Mouse (Mus musculus): ENCODE measurements around the gene Zfp977. TPM values are rescaled to one million over a fixed set of nuclear protein-coding genes. Genes with fewer than 3 reads are reported as not detected.
"Not testable (repeated sequence)": the region's sequence is repeated elsewhere in the genome, so short reads cannot be mapped to it uniquely, and the experiment has no call there.

The Zfp977 gene
- total RNA-seq (2021) = 1 to 10 TPM; 1.2 to 1.6 TPM

DNA sequence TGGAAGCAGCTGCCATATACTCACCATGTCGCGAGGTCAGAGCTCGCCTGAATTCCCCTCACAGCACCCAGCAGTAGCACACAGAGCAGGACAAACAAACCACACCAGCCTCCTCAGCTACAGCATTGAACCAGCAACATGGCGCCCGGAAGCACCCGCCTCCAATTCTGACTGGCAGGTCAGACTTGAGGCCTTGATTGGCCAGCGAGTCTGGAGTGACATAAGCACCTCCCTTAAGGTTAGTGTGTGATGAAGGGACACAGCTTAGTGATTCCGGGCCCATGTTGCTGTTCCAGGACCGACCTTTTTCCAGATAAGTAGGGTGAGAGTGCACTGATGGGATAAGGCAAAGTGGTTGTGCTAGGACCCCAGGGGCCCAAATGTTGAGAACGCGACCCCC, at the start of gene Zfp977:
Gene Zfp977 (minus strand): TSS at position 135 of the 400 bp plus-strand sequence.
- intact Hi-C loops (cut with DNase I) = not testable (repeated sequence)

DNA sequence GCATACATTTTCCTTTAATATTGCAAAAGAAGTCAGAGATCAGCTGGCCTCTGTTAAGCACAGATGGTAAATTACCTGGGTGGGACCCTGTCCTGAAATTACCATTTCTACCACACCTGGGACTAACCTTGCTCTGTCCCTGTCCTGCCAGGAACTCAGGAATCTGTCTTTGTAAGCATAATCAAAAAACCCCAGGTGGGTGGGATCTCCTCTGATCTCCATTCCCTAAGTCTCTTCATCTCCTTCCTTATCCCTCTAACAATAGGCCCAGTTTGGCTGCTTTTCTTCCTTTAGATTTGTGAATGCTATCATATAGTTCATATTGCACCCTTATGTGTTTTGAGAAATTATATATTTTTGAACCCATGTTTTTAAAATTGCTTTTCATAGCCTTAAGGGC, 38.7 kb upstream of the Zfp977 start:
- DNase-seq (ENCODE audit: low spot score in 2 of 2); intact Hi-C loops (cut with DNase I): not testable (repeated sequence)

More for the DNA sequence above, at the start of gene Zfp977:
- DNase-seq (ENCODE audit: low spot score in 2 of 2) = not testable (repeated sequence)

DNA sequence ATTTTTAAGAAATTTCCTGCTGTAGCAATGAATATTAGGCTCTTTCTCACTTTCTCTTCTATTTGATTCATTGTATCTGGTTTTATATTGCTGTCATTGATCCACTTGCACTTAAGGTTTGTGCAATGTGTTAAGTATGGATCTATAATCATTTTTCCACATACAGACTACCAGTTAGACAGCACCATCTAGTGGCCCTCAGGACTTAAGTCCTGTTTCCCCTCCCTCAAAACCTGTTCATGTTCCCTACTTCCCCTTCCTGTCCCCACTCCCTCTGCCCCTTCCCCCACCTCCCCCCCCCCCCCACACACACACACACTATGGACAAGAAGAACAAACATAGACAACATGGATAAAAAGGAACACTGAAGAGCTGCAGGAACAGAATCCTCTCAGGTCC, 3.3 kb upstream of the Zfp977 start:
- intact Hi-C loops (cut with DNase I); DNase-seq (ENCODE audit: low spot score in 2 of 2): not testable (repeated sequence)

DNA sequence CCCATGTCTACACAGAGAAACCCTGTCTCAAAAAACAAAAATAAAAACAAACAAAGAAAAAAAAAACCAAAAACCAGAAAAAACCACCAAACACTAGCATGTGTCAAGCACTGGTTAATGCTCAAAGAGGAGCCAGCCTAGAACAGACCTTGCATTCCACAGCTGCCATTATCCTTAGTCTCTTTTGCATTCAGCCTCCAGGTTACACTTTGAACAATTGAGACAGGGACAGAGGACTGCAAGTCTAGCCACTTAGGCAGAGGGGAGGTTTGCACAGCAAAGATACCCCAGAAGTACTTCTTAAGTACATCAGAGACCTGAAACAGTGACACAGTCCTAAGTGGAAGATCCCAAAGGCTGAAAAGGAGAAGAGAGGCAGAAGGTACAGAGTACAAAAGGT, 1.0 kb downstream of the Zfp977 start:
- DNase-seq (ENCODE audit: low spot score in 2 of 2); intact Hi-C loops (cut with DNase I): not testable (repeated sequence)

DNA sequence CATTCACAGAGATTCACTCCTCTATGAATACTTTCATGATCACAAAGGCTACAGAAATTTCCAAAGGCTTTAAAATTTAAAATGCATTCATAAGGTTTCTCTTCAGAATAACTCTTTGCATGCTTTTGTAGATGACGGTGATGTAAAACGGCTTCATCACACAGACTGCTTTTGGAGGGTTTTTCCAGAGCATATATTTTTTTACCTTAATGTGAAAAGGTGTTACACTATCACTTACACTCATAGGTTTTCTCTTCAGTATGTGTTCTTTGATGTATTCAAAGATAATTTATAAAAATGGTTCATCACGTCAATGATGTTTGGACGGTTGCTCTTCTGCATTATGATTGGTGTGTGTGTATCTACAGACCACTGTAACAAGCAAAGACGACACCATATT, 13.9 kb downstream of the Zfp977 start, which contains the start of gene Gm21028:
Gene Gm21028 (minus strand): TSS at position 101 of the 400 bp plus-strand sequence.
- intact Hi-C loops (cut with DNase I) = no loop called here
- DNase-seq (ENCODE audit: low spot score in 2 of 2) = no peak

DNA sequence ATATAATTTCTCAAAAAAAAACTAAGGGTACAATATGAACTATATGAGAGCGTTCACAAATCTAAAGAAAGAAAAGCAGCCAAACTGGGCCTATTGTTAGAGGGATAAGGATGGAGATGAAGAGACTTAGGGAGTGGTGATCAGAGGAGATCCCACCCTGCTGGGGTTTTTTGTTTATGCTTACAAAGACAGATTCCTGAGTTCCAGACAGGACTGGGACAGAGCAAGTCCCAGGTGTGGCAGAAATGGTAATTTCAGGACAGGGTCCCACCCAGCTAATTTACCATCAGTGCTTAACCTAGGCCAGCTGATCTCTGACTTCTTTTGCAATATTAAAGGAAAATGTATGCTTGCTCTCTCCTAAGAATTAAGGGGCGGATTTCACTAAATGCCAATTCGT, 40.6 kb downstream of the Zfp977 start:
- intact Hi-C loops (cut with DNase I) = no loop called here
- DNase-seq (ENCODE audit: low spot score in 2 of 2) = no peak

Small RNAs within 50 kb of the gene (microRNA-seq; reads per million reads assigned to microRNA genes)
- gene Gm24938 = not detected

Other genes with a start within 250 kb of the Zfp977 start
- not detected for gene 4933421I07Rik, start 144.4 kb downstream of the Zfp977 start, total RNA-seq (2021)
- 10 to 100 TPM; 17.4 to 20.0 TPM for gene Zfp141, start 86.8 kb downstream of the Zfp977 start, total RNA-seq (2021)
- gene Gm21028, start 14.0 kb downstream of the Zfp977 start, total RNA-seq (2021) = not detected
- 1 to 10 TPM; 2.3 to 4.5 TPM for gene Zfp976, start 50.0 kb upstream of the Zfp977 start, total RNA-seq (2021)
- 1 to 10 TPM; 4.9 to 8.3 TPM for gene Zfp975, start 100.2 kb upstream of the Zfp977 start, total RNA-seq (2021)
- not detected for gene Gm17067, start 134.5 kb upstream of the Zfp977 start, total RNA-seq (2021)
- gene Vmn2r62, start 201.0 kb upstream of the Zfp977 start, total RNA-seq (2021) = not detected

Data from left cerebral cortex, postnatal 36 days (tissue).